ENCODE assay signal across 14 mouse cellular contexts in genomic region chr4:45769791-45770637, GRCm38 (mm10). TPM values are rescaled to one million over a fixed set of nuclear protein-coding genes. Genes with fewer than 3 reads are reported as not detected.
DNase-seq lines count a peak whose midpoint lies in the region; ATAC-seq lines count a peak whose summit lies in the region.
"Had no signal": no experiment of that assay in that cellular context is flagged by ENCODE, and none has a peak within 500 bp of the region (broad histone marks: within the 10 kb centered on the region; RNA-seq: fewer than 3 reads in every experiment).

No protein-coding gene starts in this region.

- H3K4me3 ChIP-seq in heart, embryonic 16.5 days (ENCODE audit: low read length) = no peak overlapping the region
- H3K4me3 ChIP-seq in forebrain, embryonic 13.5 days = no peak overlapping the region
- H3K4me3 ChIP-seq in midbrain, embryonic 15.5 days = no peak overlapping the region

- no peaks in the 10 kb centered on the region for H3K36me3 ChIP-seq in heart, embryonic 16.5 days (ENCODE audit: control insufficient read depth, insufficient read depth)
- no peaks in the 10 kb centered on the region for H3K36me3 ChIP-seq in forebrain, embryonic 13.5 days (ENCODE audit: poor library complexity, severe bottlenecking)
- H3K36me3 ChIP-seq in midbrain, embryonic 15.5 days (replicated peaks) = no peaks in the 10 kb centered on the region

- 0 out of 2 replicates have a peak overlapping the region, but pooled peaks have one; percentile 16 for H3K9ac ChIP-seq in heart, embryonic 16.5 days (ENCODE audit: low read length)
- H3K9ac ChIP-seq in forebrain, embryonic 13.5 days = peak overlapping the region; percentile 59
- H3K9ac ChIP-seq in midbrain, embryonic 15.5 days = no peak overlapping the region

- ATAC-seq in heart, embryonic 16.5 days (replicated peaks; ENCODE audit: extremely low read depth, insufficient read depth, low FRiP score) = no peak
- ATAC-seq in forebrain, embryonic 13.5 days = no peak
- no peak for ATAC-seq in midbrain, embryonic 15.5 days (replicated peaks)

- H3K9me3 ChIP-seq in heart, embryonic 16.5 days (replicated peaks; ENCODE audit: control insufficient read depth, low read length) = no peaks in the 10 kb centered on the region
- no peaks in the 10 kb centered on the region for H3K9me3 ChIP-seq in forebrain, embryonic 13.5 days (replicated peaks)
- no peaks in the 10 kb centered on the region for H3K9me3 ChIP-seq in midbrain, embryonic 15.5 days

- peaks cover 47% of the 10 kb centered on the region for H3K4me1 ChIP-seq in heart, embryonic 16.5 days (ENCODE audit: control insufficient read depth, insufficient read depth, low read length)
- H3K4me1 ChIP-seq in forebrain, embryonic 13.5 days = peaks cover 72% of the 10 kb centered on the region
- H3K4me1 ChIP-seq in midbrain, embryonic 15.5 days = peaks cover 54% of the 10 kb centered on the region

- DNase-seq in heart, postnatal 36 days = no peak
- DNase-seq in ZHBTc4 (ENCODE audit: low read depth, low spot score) = peak; percentile 73
- DNase-seq in frontal cortex, postnatal 10 days (ENCODE audit: low spot score in 2 of 2) = no peak
- DNase-seq in spleen, postnatal 36 days (ENCODE audit: low spot score in 2 of 2) = no peak
- DNase-seq in lung, postnatal 14 days = no peak
- DNase-seq: cerebellum, postnatal 14 days; gastrocnemius, postnatal 25 days; kidney, adult 8-10 months had no signal

- intact Hi-C loops in heart, postnatal 36 days (cut with DNase I) = loop anchor here (5.0 kb wide), 2 partner anchors 38 to 483 kb away; no protein-coding TSS in a partner anchor

- H3K27ac ChIP-seq in heart, embryonic 16.5 days (ENCODE audit: low read length) = no peak overlapping the region
- H3K27ac ChIP-seq in forebrain, embryonic 13.5 days = peak overlapping the region; percentile 91
- peak overlapping the region; percentile 66 for H3K27ac ChIP-seq in midbrain, embryonic 15.5 days
- H3K27ac ChIP-seq: stomach, postnatal 0 days had no signal

- no peak overlapping the region for H3K4me2 ChIP-seq in heart, embryonic 16.5 days (ENCODE audit: low read depth, low read length)
- H3K4me2 ChIP-seq in forebrain, embryonic 13.5 days = peak overlapping the region; percentile 29
- H3K4me2 ChIP-seq in midbrain, embryonic 15.5 days = no peak overlapping the region

- H3K27me3 ChIP-seq in heart, embryonic 16.5 days (ENCODE audit: control insufficient read depth, insufficient read depth, low read length) = no peaks in the 10 kb centered on the region
- H3K27me3 ChIP-seq in forebrain, embryonic 13.5 days = no peaks in the 10 kb centered on the region
- no peaks in the 10 kb centered on the region for H3K27me3 ChIP-seq in midbrain, embryonic 15.5 days (replicated peaks)

- WGBS in heart, embryonic 16.5 days = 44% methylated on average over 10 of the region's 10 CpGs
- WGBS in forebrain, embryonic 13.5 days = 5% methylated on average over 10 of the region's 10 CpGs
- 6% methylated on average over 10 of the region's 10 CpGs for WGBS in midbrain, embryonic 15.5 days

RNA-seq across cellular contexts. Expression of gene Aldh1b1, which starts 28.8 kb away (rescaled TPM):
- 173 and 184 TPM in 2 replicates for polyA plus RNA-seq in heart, embryonic 16.5 days (2015; fragmentation: Nextera tagmentation; extraction: Ambion mirVana)
- 10 to 100 TPM; 12.4 to 13.0 TPM for total RNA-seq in heart, postnatal 36 days (2021)
- 14.7 and 17.6 TPM in 2 replicates for polyA plus RNA-seq in forebrain, embryonic 13.5 days (2015; fragmentation: Nextera tagmentation; extraction: Ambion mirVana)
- 22.5 and 23.3 TPM in 2 replicates for polyA plus RNA-seq in midbrain, embryonic 15.5 days (2015; fragmentation: Nextera tagmentation; extraction: Ambion mirVana)

RNA-seq across cellular contexts. Expression of gene Igfbpl1, which starts 56.7 kb away (rescaled TPM):
- polyA plus RNA-seq in heart, embryonic 16.5 days (2015; fragmentation: Nextera tagmentation; extraction: Ambion mirVana) = 1.5 TPM in 2 replicates
- under 1 TPM; 0.35 to 0.53 TPM for total RNA-seq in heart, postnatal 36 days (2021)
- 78.5 and 86.8 TPM in 2 replicates for polyA plus RNA-seq in forebrain, embryonic 13.5 days (2015; fragmentation: Nextera tagmentation; extraction: Ambion mirVana)
- 57.0 and 65.1 TPM in 2 replicates for polyA plus RNA-seq in midbrain, embryonic 15.5 days (2015; fragmentation: Nextera tagmentation; extraction: Ambion mirVana)
- total RNA-seq: gastrocnemius, postnatal 25 days; megakaryocyte, adult 5-6 weeks had no signal
- polyA plus RNA-seq: liver, embryonic 16.5 days had no signal

Comparison
In these comparisons a context has a peak if more than half of its experiments do, and no peak if none do; other contexts are left out.
1. RNA of gene Igfbpl1, which starts 56.7 kb away (polyA plus RNA-seq): 78.5 to 86.8 TPM in forebrain, embryonic 13.5 days and 57.0 to 65.1 TPM in midbrain, embryonic 15.5 days; 1.5 TPM in heart, embryonic 16.5 days; every median in the first group is over 10 times any median in the second.